Mouse (Mus musculus) small intestine, adult 2 months (tissue): ENCODE measurements around the gene Vps37c. TPM values are rescaled to one million over a fixed set of nuclear protein-coding genes. Genes with fewer than 3 reads are reported as not detected.
A peak's percentile ranks its signal among the peaks of the same experiment; 100 is the strongest.

Source experiments
- H3K27ac ChIP-seq: fragments of 200-500 bp; 2 replicates; pipeline ENCODE4 v1.5.1; 2012; ENCODE audit warnings: low read depth, low read length, control low read depth, inconsistent platforms; ENCODE audit not compliant: insufficient read depth
- H3K27me3 ChIP-seq: fragments of 200-500 bp; 2 replicates; pipeline ENCODE4 v1.6.1; 2012; ENCODE audit warnings: mild to moderate bottlenecking, moderate library complexity, low read length, inconsistent platforms; ENCODE audit not compliant: control insufficient read depth, insufficient read depth
- H3K36me3 ChIP-seq: fragments of 200-500 bp; 2 replicates; pipeline ENCODE4 v1.6.1; 2012; ENCODE audit warnings: mild to moderate bottlenecking, low read length, control low read depth, inconsistent platforms; ENCODE audit not compliant: control insufficient read depth, insufficient read depth
- H3K4me1 ChIP-seq: fragments of 200-500 bp; 2 replicates; pipeline ENCODE4 v1.6.1; 2012; ENCODE audit warnings: low read length, inconsistent platforms, mixed read lengths; ENCODE audit not compliant: control insufficient read depth, insufficient read depth, insufficient read length
- H3K4me3 ChIP-seq: fragments of 200-500 bp; 2 replicates; pipeline ENCODE4 v1.5.1; 2012; ENCODE audit warnings: low read depth, mild to moderate bottlenecking, control low read depth, inconsistent platforms, low read length, moderate library complexity
- CTCF ChIP-seq: fragments of 200-500 bp; IDR thresholded peaks from 2 replicates; pipeline ENCODE4 v1.5.1; 2012; ENCODE audit warnings: low read depth, mild to moderate bottlenecking, control low read depth, inconsistent platforms, low read length, moderate library complexity, mixed read lengths; ENCODE audit not compliant: insufficient replicate concordance, insufficient read length; ENCODE audit errors: extremely low read depth
- POLR2A ChIP-seq: fragments of 200-500 bp; IDR thresholded peaks from 2 replicates; pipeline ENCODE4 v1.6.1; 2012; ENCODE audit warnings: low read depth, mild to moderate bottlenecking, control low read depth, inconsistent platforms, low read length, moderate library complexity
- WGBS: fragments of 180-500 bp; shearing (Covaris S2); methylation state at CpG from one replicate; pipeline ENCODE4 v1.1.7; 2018; 5-methylcytosine and 5-hydroxymethylcytosine counted together
- polyA plus RNA-seq: library from polyadenylated mRNA; depleted of rRNA; stranded (reverse); fragments of >200 nt; gene quantifications from 2 replicates; pipeline ENCODE4 v1.2.3, GENCODE M21; 2012

Gene Vps37c
- polyA plus RNA-seq, 1 experiment, result 37.6 TPM

DNA sequence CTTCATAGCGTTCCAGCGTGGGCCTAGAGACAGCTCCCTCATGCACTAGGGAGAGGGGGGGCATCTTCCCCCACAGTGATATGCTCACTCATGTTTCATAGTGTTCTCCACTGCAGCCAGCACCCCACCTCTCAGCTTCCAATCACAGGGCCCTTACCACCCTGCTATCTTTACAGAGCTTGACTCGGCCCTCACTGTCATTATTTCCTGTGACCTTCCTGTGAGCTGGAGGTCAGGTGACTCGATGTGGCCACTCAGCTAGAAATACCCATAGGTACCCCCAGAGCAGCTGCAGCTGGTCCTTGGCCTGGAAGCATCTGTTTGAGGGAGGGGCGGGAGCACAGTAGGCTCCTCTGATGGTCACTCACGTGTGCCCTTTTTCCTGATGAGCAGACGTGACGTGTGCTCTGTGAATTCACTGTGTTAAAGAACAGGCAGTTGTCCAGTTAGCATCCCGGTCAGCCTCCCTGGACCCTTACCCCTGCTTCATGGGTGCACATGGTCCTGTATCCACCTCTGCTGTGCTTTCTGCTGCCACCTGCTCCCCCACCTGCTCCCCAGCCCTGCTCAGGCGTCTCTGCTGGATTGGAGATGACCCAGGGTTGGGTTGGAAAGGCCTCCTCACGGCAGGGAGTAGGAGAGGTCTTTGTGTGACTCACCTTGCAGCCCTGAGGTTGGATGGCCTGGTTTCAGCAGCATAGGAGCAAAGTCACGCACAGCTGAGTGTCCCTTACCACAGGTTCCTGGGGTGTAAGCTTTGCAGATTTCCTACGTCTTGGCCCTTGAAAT, 18.7 kb downstream of the Vps37c start:
- Histone ChIP-seq H3K27me3 (no peaks in the 10 kb centered on the region), H3K4me1 (no peaks in the 10 kb centered on the region; the same call in 1 of the 2 replicates), H3K27ac (no peak overlapping the region), H3K36me3 (peaks cover 33% of the 10 kb centered on the region), H3K4me3 (no peak overlapping the region)
- 86% methylated on average over 13 of the region's 13 CpGs for WGBS
- TF ChIP-seq CTCF, result no peak
- no peak for TF ChIP-seq POLR2A

DNA sequence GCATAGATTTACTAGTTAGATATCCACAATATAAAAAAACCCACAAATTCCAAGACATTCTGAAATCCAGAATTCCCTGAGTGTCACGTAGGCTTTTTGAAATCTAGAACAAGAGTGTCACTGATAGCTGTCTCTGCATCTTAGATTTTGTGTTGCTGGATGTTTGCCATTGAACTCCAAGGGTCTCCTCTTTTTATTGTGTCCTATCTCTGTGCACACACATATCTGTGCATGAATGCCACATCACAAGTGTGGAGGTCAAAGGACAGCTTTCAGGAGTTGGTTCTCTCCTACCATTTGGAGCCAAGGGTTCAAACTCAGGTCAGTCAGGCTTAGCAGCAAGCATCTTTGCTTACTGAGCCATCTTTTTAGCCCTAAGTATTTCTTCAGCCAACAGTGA, 19.3 kb downstream of the Vps37c start:
- 95% methylated on average over 1 of the region's 1 CpGs for WGBS
- no peak overlapping the region for H3K4me3 ChIP-seq
- TF ChIP-seq POLR2A, result no peak
- no peak for TF ChIP-seq CTCF
- no peaks in the 10 kb centered on the region; the same call in 1 of the 2 replicates for H3K4me1 ChIP-seq
- H3K27ac ChIP-seq, result no peak overlapping the region
- peaks cover 39% of the 10 kb centered on the region for H3K36me3 ChIP-seq
- no peaks in the 10 kb centered on the region for H3K27me3 ChIP-seq

DNA sequence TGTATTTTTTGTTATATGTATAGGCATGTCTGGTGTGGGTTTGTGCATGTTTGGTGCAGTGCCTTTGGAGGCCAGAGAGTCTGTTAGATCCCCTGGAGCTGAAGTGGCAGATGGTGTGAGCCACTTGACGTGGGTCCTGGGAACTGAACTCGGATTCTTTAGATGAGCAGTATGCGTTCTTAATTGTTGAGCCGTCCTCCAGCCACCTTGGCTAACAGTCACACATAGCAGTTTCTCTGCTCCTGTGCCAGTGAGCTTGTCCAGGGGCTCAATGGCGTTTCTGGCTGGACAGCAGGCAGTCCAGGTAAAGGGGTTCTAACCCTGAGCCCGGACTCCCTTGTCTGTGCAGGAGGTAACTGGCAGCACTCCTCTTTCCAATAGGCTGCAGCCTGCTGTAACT, 20.4 kb downstream of the Vps37c start:
- TF ChIP-seq POLR2A (no peak), CTCF (no peak)
- Histone ChIP-seq H3K36me3 (peaks cover 50% of the 10 kb centered on the region), H3K4me1 (no peaks in the 10 kb centered on the region; the same call in 1 of the 2 replicates), H3K27ac (no peak overlapping the region), H3K4me3 (no peak overlapping the region), H3K27me3 (no peaks in the 10 kb centered on the region)
- 89% methylated on average over 6 of the region's 6 CpGs for WGBS

DNA sequence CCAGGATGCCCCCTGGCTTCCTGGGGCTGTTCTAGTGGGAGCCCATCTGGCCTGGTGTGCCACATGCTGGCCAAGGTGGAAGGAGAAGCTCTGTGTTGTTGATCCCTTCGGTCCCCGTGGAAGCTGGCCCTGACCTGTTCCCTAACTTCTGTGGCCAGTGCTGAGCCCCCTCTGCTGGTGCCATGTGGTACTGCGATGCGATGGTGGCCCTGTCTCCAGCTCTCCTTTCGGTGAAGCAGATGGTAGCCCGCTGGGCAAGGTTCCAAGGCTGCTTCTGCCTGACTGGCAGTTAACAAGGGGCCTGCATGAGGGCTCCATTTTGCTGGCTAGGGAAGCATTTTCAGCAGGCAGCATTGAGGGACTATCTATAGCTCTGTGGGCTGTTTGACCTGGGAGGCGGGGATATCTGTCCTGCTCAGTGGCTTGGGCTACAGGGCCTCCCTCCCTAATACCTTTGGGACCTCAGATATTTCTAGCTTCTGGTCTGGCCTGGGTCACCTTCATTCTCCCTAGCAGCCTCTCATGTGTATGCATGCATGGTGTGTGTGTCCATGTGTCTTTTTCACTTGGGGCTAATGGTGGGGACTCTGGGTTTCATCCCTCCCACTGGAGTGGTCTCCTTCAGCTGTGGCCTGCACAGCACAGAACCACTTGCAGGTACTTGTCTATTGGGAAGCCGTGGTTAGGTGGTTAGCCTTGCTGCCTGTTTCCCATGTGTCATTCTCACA, 21.0 kb downstream of the Vps37c start:
- Histone ChIP-seq H3K27me3 (no peaks in the 10 kb centered on the region), H3K4me1 (no peaks in the 10 kb centered on the region; the same call in 1 of the 2 replicates), H3K4me3 (no peak overlapping the region), H3K27ac (no peak overlapping the region), H3K36me3 (peaks cover 53% of the 10 kb centered on the region)
- 21% methylated on average over 8 of the region's 8 CpGs for WGBS
- TF ChIP-seq CTCF, result peak; percentile 96
- TF ChIP-seq POLR2A, result peak; percentile 44; the same call in 1 of the 2 replicates

DNA sequence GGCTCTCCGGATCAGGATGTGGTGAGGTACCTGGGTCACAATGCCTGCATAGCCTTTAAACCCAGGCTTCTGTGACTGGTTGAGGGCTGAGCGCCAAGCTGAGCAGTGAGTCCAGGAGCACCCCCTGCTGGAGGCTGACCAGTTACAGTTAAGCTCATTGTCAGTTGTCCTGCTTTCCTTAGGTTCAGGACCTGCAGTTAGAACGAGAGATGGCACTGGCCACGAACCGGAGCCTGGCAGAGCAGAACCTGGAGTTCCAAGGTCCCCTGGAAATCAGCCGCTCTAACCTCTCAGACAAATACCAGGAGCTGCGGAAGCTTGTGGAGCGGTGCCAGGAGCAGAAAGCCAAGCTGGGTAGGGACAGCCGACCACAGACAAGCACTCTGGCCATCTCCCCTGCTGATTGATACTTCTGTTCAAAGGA, 21.6 kb downstream of the Vps37c start:
- no peak overlapping the region for H3K4me3 ChIP-seq
- H3K27ac ChIP-seq, result no peak overlapping the region
- 75% methylated on average over 9 of the region's 9 CpGs for WGBS
- H3K27me3 ChIP-seq, result no peaks in the 10 kb centered on the region
- peak; percentile 46; the same call in 1 of the 2 replicates for TF ChIP-seq CTCF
- TF ChIP-seq POLR2A, result no peak
- H3K36me3 ChIP-seq, result peaks cover 53% of the 10 kb centered on the region
- H3K4me1 ChIP-seq, result no peaks in the 10 kb centered on the region; the same call in 1 of the 2 replicates

DNA sequence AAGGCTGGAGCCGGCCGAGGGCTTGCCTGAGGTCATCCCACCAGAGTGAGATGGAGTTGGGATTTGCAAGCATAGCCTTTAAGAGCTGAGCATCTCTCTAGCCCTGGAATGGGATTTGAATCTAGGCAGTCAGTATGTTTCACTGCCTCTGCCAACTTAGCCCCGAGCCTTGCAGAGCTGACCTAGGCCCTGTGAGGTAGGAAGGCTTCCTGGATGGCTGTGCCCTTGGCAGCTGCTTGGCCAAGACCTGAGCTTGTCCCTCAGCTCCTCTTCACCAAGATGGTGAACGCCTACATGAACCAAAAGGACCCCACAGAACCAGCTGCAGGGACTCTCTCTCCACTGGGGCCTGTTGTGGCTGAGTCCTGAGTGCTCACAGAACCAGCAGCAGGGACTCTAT, 22.2 kb downstream of the Vps37c start:
- Histone ChIP-seq H3K27me3 (no peaks in the 10 kb centered on the region), H3K27ac (no peak overlapping the region), H3K4me3 (no peak overlapping the region), H3K36me3 (peaks cover 53% of the 10 kb centered on the region), H3K4me1 (no peaks in the 10 kb centered on the region; the same call in 1 of the 2 replicates)
- WGBS, result 95% methylated on average over 4 of the region's 4 CpGs
- TF ChIP-seq POLR2A (no peak), CTCF (no peak)

DNA sequence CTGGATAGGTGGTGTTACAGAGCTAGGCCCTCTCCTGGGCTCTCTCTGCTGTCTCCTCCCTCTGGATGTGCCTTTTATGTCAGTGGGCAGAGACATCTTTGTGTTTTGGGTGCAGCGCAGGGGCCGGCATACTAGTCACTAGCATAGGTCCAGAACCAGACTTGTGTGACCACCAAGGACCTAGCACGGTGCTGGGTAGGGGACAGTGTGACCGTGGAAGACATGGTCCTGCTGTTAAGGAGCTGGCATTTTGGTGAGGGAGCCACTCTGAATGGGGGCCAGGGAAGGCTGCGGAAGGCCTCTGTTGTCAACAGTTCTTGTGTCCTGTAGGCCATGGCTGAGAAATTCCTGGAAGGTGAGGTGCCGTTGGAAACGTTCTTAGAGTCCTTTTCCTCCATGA, 23.7 kb downstream of the Vps37c start:
- peaks cover 44% of the 10 kb centered on the region for H3K36me3 ChIP-seq
- TF ChIP-seq POLR2A, result no peak
- no peak for TF ChIP-seq CTCF
- no peak overlapping the region for H3K27ac ChIP-seq
- no peaks in the 10 kb centered on the region; the same call in 1 of the 2 replicates for H3K4me1 ChIP-seq
- WGBS, result 93% methylated on average over 7 of the region's 7 CpGs
- no peaks in the 10 kb centered on the region for H3K27me3 ChIP-seq
- H3K4me3 ChIP-seq, result no peak overlapping the region
